Mouse (Mus musculus): ENCODE results near the gene AY761184.
"Not testable (repeated sequence)": the region's sequence is repeated elsewhere in the genome, so short reads cannot be mapped to it uniquely, and the experiment has no call there.

AY761184 gene

DNA sequence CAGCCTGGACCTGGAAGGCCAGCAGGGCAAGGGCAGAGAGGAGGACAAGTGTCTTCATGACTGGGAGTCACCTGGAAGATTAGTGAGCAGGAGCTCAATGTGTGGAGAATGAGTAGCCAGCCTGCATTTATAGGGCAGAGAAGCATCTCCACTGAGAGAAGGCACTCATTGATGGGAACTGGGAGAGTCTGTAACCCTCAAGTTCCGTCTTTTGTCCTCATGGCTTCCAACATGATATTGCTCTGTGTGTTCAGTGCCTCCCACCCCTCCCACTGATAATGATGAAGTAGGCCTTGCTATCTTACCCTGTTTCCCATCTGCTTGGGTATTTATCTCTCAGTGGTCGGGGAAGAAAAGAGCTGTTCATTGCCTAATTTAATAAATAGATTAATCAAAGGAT is at the start of gene AY761184:
TSS of gene AY761184 (minus strand) at position 101 of the 400 bp plus-strand sequence.
- DNase-seq (ENCODE audit: low spot score): not testable (repeated sequence)

DNA sequence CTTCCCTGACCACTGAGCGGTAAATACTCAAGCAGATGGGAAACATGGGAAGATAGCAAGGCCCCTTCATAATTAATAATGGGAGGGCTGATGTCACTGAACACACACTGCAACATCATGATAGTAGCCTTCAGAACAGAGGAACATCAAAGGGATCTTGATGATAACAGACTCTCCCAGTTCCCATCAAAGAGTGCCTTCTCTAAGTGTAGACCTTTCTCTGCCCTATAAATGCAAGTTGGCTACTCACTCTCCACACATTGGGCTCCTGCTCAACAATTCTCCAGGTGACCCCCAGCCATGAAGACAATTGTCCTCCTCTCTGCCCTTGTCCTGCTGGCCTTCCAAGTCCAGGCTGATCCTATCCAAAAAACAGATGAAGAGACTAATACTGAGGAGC is 37.9 kb downstream of the AY761184 start, which contains the start of gene Defa34:
TSS of gene Defa34 (plus strand) at position 301 of the 400 bp plus-strand sequence.
- DNase-seq (ENCODE audit: low spot score): not testable (repeated sequence)

DNA sequence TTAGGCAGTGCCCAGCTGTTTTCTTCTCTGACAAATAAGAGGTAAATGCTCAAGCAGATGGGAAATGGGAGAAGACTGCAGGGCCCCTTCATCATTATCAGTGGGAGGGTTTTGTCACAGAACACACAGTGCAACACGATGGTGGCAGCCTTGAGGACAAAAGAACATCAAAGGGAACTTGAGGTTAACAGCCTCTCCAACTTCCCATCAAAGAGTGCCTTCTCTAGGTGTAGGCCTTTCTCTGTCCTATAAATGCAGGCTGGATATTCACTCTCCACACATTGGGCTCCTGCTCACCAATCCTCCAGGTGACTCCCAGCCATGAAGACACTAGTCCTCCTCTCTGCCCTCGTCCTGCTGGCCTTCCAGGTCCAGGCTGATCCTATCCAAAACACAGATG is 48.0 kb downstream of the AY761184 start, which contains the start of gene Defa17:
TSS of gene Defa17 (plus strand) at position 301 of the 400 bp plus-strand sequence.
- DNase-seq (ENCODE audit: low spot score): not testable (repeated sequence)
